Mouse (Mus musculus) inflammation-experienced regulatory T-cells, adult 6 months (primary cell): ENCODE measurements around the gene Def8. TPM values are rescaled to one million over a fixed set of nuclear protein-coding genes. Genes with fewer than 3 reads are reported as not detected.
"Not testable (repeated sequence)": the region's sequence is repeated elsewhere in the genome, so short reads cannot be mapped to it uniquely, and the experiment has no call there.

ENCODE experiments used
- ATAC-seq: one replicate; pipeline ENCODE4 v1.8.0; 2017
- polyA plus RNA-seq, 3 experiments: library from polyadenylated mRNA; unstranded; fragments of 100-300 nt; shearing (Covaris generic); gene quantifications; one replicate each; pipeline ENCODE4 v1.2.1; 2017

The Def8 gene
- polyA plus RNA-seq, 3 experiments from 2014 or later, result 7.7 to 7.9 (median 7.8) TPM

DNA sequence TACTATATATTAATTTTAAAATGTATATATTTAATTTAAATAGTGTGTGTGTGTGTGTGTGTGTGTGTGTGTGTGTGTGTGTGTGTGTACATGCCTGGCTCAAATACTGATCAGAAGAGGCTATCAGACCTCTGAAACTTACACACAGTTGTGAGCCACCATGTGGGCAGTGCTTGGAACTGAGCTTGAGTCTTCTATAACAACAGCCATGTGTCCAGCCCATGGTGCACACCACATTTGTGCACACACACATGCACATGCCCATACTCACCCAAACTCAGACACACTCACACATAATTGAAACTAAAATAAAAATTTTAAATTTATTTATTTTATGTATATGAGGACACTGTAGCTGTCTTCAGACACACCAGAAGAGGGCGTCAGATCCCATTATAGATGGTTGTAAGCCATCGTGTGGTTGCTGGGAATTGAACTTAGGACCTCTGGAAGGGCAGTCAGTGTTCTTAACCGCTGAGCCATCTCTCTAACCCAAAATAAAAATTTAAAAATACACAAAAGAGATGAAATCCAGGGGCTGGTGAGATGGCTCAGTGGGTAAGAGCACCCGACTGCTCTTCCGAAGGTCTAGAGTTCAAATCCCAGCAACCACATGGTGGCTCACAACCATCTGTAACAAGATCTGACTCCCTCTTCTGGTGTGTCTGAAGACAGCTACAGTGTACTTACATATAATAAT, 8.2 kb upstream of the Def8 start:
- ATAC-seq, result not testable (repeated sequence)

DNA sequence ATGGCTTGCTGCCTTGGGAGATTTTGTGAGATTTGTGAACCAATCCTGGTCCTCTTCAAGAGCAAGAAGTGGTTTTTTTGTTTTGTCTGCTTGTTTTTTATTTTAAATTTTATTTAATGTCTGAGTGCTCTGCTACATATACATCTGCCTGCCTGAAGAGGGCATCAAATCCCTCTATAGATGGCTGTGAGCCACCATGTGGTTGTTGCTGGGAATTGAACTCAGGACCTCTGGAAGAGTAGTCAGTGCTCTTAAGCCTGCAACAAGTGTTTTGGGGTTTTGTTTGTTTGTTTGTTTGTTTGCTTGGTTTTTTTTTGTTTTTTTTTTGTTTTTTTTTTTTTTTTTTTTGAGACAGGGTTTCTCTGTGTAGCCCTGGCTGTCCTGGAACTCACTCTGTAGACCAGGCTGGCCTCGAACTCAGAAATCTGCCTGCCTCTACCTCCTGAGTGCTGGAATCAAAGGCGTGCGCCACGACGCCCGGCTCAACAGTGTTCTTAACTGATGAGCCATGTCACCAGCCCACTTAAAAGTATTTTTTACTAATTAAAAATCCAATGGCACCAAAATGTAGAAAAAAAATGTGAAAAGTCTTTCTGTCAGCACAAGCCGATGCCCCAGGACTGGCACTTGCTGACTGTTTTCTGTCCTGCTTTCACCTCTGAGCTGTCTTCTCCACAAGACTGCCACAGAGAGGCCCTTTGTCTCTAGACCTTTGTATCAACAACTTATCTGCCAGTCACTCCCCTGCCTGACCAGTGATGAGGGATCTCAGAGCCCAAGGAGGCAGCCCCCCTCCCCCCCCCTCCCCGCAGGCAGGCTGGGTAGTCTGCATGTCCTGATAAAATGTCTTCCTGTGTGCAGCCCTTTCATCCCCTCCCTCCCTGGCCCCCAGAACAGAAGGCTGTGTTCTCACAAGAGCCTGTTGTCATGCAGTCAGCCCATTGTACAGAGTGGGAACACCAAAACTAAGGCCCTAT, 7.1 kb upstream of the Def8 start:
- no peak for ATAC-seq

DNA sequence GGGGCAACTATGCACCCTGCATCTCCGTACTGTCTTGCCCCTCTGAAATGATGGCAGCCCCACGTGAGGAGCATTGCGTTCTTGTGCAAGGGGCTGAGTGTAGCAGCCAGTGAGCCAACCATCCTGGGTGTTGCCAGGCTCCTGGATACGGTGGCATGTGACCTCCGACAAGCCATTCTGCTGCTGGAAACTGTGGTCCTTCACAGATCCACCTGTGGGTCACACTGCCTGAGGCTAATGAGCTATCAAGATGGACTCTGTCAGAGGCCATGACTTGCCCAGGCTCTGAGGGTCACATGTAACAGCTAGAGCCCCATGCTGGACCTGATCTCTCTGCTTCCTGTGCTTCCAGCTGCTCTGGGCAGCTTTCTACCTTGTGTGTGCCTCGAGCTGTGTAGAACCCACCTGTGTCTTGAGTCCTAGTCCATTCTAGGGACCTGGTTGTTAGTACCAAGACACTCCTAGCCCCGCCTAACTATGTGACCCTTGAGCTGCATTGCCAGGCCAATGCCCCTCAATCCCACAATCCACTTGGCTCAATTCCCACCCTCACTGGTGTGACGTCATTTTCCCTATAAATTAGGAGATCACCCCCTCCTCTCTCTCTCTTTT, 6.3 kb upstream of the Def8 start:
- ATAC-seq, result no peak

- no peak for ATAC-seq
Measured at GRCm38 (mm10) chr8:123419711-123420110, 3.6 kb upstream of the Def8 start.

DNA sequence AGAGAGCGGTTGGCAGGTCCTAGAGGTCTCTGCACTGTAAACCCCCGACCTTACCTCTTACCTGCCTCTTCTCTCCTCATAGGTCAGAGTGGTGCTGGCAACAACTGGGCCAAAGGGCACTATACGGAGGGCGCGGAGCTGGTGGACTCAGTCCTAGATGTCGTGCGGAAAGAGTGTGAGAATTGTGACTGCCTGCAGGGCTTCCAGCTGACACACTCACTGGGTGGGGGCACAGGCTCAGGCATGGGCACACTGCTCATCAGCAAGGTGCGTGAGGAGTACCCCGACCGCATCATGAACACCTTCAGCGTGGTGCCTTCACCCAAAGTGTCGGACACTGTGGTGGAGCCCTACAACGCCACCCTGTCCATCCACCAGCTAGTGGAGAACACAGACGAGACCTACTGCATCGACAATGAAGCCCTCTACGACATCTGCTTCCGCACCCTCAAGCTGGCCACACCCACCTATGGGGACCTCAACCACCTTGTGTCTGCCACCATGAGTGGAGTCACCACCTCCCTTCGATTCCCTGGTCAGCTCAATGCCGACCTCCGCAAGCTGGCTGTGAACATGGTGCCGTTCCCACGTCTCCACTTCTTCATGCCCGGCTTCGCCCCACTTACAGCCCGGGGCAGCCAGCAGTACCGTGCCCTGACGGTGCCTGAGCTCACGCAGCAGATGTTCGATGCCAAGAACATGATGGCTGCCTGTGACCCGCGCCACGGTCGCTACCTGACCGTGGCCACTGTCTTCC, 2.6 kb upstream of the Def8 start:
- ATAC-seq, result no peak

- no peak for ATAC-seq
Measured at GRCm38 (mm10) chr8:123421325-123421724, 2.0 kb upstream of the Def8 start.

DNA sequence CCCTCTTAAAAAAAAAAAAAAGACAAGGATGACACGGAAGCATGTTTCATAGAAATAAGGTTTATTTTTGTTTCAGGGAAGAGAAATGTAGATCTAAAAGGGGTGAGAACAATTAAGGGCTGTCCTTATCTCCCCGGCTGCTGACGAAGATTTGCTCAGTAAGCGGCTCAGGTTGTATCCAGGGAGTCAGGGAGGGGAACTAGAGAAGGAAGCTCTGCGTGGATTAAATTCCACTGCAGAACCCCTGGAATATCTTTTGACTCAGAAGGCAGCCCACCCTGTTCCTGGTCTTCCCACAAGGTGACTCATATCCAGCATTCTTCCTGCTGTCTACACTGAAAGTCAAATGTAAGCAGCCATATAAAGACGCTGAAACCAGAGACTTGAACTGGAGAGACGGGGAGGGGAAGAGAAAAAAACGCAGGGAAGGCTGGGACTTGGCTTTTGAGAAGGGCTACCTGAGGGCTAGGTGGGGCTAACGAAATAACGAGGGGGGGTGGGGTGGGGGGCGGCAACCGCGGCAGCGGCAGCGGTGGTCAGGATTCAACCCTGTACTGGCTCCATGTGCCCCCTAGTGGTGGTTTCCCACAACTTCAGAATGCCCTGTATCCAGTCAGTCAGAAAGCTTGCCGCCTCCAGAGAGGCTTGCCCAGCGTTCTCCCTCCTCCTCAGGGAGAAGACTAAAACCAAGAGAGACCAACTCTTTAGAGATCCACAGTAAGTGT, 1.1 kb upstream of the Def8 start:
- ATAC-seq, result no peak

GRCm38 (mm10) chr8:123422781-123423159, 557 bp upstream of the Def8 start:
- ATAC-seq, result no peak

DNA sequence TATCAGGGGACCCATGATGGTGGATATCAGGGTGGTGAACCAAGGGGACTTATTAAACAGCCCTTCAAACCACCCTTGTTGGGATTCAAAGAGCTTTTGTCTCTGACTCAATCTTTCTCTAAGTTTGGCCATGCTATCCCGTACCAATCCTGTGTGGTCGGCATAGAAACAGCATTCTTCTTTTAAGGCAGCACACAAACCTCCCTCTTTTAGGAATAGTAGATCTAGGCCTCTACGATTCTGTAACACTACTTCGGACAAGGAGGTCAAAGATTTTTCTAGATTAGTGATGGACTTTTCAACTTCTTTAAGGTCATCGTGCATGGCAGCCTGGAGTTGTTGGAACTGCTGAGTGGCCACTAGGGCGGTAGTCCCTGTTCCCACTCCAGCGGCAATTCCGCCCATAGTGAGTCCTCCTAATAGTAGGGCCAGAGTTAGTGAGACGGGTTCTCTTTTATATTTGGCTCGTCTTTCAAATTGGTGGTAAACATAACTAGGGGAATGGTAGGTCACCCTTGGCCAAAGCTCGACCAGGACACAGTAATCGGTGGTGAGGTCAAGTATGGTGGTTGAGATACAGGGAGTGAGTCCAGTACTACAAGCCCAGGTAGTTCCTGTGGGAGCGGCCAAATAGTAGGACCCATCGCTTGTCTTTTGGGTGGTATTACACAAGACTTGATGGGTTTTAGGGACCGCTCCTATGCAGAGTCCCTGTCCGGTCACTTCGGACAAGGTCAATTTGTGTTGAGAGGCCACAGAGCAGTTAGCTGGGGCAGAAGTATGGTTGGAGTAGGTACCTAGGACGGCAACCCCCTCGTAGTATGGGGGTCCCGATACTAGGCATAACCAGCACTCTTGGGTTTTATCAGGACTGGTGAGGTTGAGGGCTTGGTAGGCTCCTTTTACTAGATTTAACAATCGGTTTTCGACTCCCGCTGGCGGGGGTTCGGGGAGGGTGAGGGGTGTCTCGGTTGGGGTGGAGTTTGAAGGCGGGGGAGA, 3.5 kb downstream of the Def8 start:
- no peak for ATAC-seq

GRCm38 (mm10) chr8:123427639-123428275, 4.4 kb downstream of the Def8 start:
- no peak for ATAC-seq

- ATAC-seq, result no peak
Measured at GRCm38 (mm10) chr8:123428343-123428893, 5.1 kb downstream of the Def8 start.

GRCm38 (mm10) chr8:123428939-123429721, 5.8 kb downstream of the Def8 start:
- ATAC-seq, result no peak

DNA sequence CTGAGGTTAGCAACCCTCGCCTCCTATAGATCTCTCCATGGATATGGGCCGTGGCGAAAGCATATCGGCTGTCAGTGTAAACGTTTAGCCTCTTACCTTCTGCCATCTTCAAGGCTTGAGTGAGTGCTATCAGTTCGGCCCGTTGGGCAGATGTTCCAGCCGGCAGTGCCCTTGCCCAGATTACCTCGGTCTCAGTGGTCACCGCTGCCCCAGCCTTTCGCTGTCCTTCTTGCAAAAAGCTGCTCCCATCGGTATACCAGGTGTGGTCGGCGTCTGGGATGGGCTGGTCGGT, 6.3 kb downstream of the Def8 start:
- ATAC-seq, result not testable (repeated sequence)

GRCm38 (mm10) chr8:123430936-123431335, 7.6 kb downstream of the Def8 start:
- not testable (repeated sequence) for ATAC-seq

DNA sequence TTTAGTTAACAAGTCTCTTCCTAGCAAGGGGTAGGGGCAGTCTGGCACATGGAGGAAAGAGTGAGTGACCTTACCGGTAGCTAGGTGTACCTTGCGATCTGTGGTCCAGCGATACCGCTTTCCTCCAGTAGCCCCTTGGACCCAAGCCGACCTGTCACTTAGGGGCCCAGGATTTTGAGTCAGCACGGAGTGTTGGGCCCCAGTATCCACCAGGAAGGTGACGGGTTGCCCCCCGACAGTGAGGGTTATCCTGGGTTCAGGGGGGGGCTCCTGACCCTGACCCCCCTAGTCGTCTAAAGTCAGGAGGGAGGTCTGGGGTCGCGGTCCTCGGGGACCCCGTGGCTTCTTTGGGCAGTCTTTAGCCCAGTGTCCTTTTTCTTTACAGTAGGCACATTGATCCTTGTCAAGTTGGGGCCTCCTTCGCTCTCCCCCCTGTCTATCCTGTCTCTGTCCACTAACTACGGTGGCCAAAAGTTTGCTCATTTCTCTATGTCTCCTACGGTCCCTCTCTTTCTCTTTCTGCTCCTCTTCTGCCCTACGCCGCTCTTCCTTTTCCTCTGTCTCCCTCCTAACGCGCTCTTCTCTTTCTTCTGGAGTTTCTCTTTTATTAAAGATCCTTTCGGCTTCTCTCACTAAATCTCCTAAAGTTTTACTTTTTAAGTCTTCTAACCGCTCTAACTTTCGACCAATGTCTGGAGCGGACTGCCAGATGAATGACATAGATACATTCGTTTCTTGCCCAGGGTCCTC, 8.5 kb downstream of the Def8 start:
- ATAC-seq, result no peak

- no peak for ATAC-seq
Measured at GRCm38 (mm10) chr8:123432381-123432780, 9.1 kb downstream of the Def8 start.

DNA sequence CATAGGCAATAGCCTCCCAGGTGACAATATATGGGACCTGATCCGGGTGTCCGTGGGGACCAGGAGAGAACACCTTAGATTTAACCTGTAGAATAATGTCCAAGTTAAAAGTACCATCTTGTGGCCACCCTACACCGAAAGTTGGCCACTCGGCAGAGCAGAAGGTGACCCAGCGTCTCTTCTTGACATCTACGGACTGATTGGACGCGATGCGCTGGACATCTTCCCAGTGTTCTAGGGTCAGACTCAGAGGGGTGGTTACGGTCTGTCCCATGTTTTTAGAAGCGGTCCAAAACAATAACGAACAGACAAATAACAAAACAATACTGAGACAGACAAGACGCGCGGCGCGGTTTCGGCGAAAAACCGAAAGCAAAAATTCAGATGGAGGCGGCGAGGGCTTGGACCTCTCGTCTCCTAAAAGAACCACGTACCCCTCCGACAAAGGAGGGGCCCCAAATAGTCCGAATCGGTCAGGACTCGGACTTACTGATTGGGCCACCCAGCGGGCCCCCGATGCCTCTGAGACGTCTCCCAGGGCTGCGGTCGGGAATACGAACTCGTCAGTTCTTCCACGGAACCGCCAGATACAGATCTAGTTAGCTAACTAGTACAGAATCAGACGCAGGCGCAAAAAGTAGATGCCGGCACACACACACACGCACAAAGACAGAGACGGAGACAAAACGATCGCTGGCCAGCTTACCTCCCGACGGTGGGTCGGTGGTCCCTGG, 10.1 kb downstream of the Def8 start:
- not testable (repeated sequence) for ATAC-seq

DNA sequence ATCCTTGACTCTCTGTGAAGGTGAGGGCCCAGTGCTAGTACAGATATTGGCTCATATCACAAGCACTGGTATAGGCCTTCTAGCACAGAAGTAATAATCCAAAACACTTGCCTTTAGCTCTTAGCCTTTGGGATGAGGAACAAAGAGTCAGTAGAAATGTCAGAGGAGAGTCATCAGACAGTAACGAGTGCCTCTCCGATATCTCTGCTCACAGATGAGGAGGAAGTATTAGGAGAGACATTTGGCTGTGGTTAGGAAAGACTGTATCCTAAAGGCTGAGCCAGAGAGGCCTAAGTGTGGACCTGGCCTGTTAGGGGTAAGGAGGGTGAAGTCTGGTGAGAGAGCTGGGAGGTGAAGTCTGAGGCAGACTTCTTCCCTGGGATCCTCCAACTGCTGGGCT, 18.5 kb downstream of the Def8 start:
- no peak for ATAC-seq
